Mouse (Mus musculus): ENCODE data around the gene Smim1.

- TF ChIP-seq CTCF (IDR thresholded peaks at IDR 0.05; ENCODE audit: low read depth) (no peak), EP300 (IDR thresholded peaks at IDR 0.05; ENCODE audit: low read depth) (no peak)
These were observed 10.6 kb downstream of the Smim1 start for GRCm38 (mm10) chr4:154015476-154015875.
